Mouse (Mus musculus) frontal cortex, adult (tissue): ENCODE results near the gene BC052040.

Source experiments
- ATAC-seq: cut with Nextera tagmentation; 2 replicates; pipeline ENCODE4 v1.9.2; 2017; ENCODE audit warnings: mild to moderate bottlenecking, moderate library complexity, mixed read lengths; ENCODE audit not compliant: low TSS enrichment

BC052040 gene

GRCm38 (mm10) chr2:115702610-115703009, 121.1 kb downstream of the BC052040 start:
- no peak for ATAC-seq

DNA sequence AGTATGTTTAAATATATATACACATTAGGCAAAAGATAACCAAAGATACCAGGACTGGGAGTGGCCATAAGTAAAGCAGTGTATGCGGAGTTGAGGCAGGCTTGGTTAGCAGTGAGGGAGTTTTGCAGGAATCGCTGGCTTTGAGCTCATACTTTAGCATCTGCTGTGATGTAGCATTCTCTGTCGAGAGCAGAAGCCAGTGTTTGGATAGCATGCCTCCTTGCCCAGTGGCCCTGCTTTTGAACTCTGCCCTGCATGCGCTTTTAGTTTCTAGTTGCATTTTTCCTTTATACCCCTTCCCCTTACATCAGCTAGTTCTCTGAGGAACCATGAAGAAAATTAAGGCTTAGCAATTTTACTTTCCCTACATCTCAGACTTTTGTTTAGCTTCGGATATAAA, 136.0 kb downstream of the BC052040 start:
- ATAC-seq = no peak

DNA sequence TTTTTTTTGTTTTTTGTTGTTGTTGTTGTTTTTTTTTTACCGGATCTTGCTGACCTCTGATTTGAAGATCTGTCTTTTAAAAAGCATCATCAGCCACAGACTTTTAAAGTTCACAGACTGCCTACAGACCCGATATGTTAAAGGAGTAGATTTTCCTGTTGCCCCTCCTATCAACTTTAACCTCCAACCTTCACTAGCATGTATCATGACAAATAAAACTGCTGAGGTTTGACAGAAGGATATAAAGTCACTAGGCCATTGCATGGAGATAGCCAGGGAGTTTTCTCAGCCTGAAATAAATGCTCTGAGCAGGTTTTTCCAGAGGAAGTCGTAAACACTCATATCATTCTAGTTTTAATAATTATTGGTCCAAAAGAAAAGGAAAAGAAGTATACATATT, 136.5 kb downstream of the BC052040 start:
- ATAC-seq = no peak

- no peak for ATAC-seq
Observed at GRCm38 (mm10) chr2:115723452-115723851, 141.9 kb downstream of the BC052040 start.

GRCm38 (mm10) chr2:115724216-115724615, 142.7 kb downstream of the BC052040 start:
- ATAC-seq = no peak

GRCm38 (mm10) chr2:115724726-115725125, 143.2 kb downstream of the BC052040 start:
- ATAC-seq = no peak

GRCm38 (mm10) chr2:115725503-115725902, 144.0 kb downstream of the BC052040 start:
- no peak for ATAC-seq

DNA sequence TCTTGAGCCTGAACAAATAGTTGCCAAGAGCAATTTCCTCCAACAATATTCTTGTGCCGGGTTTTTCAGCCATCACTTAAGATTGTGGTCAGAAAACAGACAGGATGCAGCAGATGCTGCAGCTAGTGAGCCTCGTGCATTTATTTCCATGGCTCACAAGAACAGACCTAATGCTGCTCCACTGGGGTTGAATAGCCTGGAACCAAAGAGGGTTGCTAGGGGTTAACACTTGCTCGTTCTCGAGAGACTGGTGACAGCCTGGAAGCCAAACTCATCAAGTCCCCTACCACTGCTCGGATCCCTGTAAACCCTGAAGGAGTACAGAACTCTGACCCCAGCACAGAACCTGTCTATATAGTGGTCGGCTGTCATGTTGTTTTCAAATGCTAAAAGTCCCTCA, 144.4 kb downstream of the BC052040 start:
- no peak for ATAC-seq

- ATAC-seq = no peak
Observed at GRCm38 (mm10) chr2:115726806-115727205, 145.3 kb downstream of the BC052040 start.

DNA sequence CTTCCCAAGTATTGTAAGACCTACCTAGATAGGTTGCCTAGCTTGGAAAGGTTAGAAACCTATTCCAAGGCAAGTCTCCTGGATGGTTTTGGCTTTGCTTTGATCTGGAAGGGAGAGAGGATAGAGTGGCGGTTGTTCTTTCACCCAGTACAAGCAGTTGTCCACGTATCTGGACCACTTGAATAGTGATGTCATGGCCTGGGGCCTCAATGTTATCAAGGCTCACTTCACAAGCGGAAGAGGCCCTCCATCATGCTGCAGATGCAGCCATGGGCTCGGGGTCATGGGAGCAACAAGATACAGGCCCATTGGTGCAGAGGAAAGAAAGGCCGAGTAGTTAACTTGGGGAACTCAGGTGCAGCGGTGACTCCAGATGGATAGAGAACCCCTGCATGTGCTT, 147.1 kb downstream of the BC052040 start:
- no peak for ATAC-seq

- no peak for ATAC-seq
Observed at GRCm38 (mm10) chr2:115730502-115730901, 149.0 kb downstream of the BC052040 start.

GRCm38 (mm10) chr2:115731171-115731570, 149.7 kb downstream of the BC052040 start:
- ATAC-seq = no peak

GRCm38 (mm10) chr2:115732572-115732971, 151.1 kb downstream of the BC052040 start:
- ATAC-seq = no peak

DNA sequence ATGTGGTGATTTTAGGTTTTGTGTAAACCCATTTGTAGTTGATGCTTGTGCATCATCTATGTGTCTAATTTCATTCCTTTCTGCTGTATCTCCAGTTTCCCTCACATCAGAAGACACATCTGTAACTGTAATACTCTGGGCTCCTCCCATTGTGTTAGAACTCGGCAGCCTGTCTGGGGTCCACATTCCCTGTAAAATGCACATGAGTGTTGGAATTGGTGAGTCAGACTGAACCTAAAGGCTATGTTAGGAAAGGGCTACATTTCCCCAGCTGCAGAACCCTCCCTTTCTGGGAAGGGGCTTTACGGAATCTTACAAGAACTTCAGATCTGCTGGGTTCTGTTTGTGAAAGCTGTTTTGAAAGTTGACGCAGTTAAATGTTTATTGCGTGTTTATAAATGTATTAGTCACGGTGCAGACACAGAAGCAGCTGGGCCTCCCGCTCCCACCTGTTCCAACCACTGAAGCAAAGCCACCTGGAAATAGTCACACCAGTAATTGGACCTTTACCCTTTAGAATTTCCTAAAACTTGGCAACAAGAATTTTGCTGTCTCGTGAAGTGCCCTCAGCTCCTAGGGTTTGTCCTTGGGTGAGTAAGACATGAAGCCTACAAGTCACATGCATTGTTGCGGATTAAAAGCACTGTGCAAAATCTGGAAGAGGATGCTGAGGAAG, 151.6 kb downstream of the BC052040 start:
- no peak for ATAC-seq

DNA sequence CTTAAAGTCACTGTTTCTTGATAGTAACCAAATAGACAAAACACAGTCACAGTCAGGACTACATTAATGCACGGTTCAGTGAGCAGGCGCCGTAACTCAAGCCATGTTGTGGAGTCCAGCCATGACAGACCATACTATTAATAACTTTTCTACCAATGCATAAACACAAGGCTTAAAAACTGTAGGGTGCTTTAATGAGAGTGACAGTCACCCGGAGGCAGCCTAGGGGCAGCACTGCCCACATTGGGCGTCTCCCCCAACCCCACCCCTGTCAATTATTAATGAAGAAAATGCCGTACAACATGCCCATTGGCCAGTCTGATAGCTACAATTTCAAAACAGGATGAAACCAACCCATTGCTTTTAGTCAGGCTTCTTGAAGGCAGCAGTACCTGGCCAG, 153.3 kb downstream of the BC052040 start:
- ATAC-seq = no peak

GRCm38 (mm10) chr2:115736416-115736815, 154.9 kb downstream of the BC052040 start:
- ATAC-seq = no peak

DNA sequence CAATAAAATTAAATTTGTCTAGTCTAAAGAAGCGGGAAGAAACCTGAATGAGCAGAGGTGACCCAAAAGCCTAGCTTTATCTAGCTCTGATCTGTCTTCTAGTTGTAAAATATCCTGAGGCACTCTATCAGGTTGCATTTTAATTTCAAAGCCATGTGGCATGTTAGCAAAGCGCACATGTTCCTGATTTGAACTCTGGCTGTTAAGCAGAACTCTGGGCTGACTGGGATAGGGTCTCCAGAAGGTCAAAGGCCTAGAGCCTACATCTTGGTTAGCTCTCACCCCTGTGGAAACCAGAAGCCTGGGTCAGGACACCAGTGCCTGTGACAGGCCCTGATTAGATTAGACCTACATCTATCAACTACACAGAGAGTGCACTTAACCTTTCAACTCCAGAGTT, 156.4 kb downstream of the BC052040 start:
- no peak for ATAC-seq

DNA sequence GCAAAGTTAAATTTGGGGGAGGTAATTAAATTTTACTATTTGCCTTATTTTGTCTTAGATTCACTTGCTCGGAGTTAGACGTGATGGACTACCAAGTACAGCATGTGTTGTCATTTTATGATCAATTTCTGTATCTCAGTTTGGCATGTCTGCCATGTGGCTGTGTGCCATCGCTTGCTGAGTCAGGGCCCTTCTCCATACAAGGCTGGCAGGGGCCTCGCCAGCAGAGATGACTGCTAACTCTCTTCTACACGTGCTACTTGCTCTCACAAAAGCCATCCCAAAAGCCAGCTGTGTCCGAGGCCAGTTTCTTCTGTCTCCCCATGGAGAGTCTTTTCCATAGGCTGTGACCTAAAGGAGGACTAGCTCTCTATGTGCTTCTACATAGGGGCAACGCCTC, 160.5 kb downstream of the BC052040 start:
- ATAC-seq = no peak

GRCm38 (mm10) chr2:115747639-115748038, 166.1 kb downstream of the BC052040 start:
- no peak for ATAC-seq

GRCm38 (mm10) chr2:115751177-115751576, 169.7 kb downstream of the BC052040 start:
- no peak for ATAC-seq

- no peak for ATAC-seq
Observed at GRCm38 (mm10) chr2:115757685-115758084, 176.2 kb downstream of the BC052040 start.

DNA sequence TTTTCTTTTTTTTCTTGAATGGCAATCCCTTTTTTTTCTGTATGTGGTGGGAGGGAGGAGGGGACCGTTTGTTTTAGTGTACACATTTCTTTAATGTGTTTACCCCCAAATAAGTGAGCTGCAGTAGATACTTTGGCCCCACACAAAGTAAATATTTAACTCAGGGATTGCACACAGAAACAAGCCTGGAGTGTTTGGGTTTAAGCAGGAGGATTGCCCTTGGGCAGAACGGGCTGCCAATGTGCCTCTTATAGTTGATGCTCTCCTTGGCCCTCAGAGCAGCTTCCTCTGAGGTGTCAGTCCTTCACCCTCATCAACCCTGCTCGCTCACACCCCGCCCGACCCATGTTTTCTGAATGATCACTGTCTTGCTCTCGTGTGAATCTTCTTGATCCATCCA, 177.0 kb downstream of the BC052040 start:
- ATAC-seq = no peak

DNA sequence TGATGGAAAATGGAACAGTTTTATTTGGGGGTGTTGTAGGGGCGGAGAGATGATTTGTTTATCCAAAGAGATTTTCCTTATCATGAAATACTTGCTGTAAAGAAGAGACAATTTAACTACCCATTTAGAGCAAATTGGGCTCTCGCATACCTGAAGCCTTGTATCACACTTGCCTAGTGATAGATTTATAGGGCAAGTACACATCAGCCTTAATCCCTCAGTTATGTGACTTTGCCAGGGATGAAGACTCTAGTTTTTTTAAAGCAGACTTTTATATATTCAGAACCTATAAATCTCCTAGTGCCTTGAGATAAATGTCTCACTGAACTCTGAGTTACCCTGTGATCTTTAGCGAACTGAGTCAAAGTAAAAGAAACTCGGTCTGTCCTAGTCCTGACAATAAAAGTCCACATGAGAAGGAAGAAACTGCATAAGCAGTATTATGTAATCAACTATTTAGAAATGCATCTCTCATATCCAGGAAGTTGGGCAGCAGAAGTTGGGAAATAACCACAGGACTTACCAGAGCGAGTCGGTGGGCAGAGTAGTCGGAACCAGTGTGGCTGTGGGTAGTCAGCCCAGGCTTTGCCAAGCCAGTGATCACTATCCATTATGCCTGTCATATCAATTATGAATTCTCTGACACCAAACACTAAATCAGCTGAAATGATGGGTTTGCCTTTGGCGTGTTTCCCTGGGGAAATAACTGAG, 183.2 kb downstream of the BC052040 start:
- ATAC-seq = no peak
